Mouse (Mus musculus): ENCODE measurements around the gene Tap1. TPM values are rescaled to one million over a fixed set of nuclear protein-coding genes. Genes with fewer than 3 reads are reported as not detected.
A peak's percentile ranks its signal among the peaks of the same experiment; 100 is the strongest.

The Tap1 gene
- 14.0 and 14.1 TPM in 2 replicates for total RNA-seq (2014; rRNA removed)
- 8.0 and 8.1 TPM in 2 replicates for polyA plus RNA-seq (2015; fragmentation: Nextera tagmentation; extraction: Ambion mirVana)

GRCm38 (mm10) chr17:34187261-34187916 is at the start of gene Tap1, which contains the start of gene Psmb9:
Tap1 (plus strand) TSS chr17:34187553.
Psmb9 (minus strand) TSS chr17:34187764.
- Histone ChIP-seq H3K4me1 (ENCODE audit: insufficient read depth, low read length) (no peaks in the 10 kb centered on the region), H3K4me2 (ENCODE audit: low read depth, low read length) (peak within 1 kb of the TSS; percentile 91), H3K36me3 (ENCODE audit: insufficient read depth, low read length) (no peaks in the 10 kb centered on the region), H3K27me3 (ENCODE audit: insufficient read depth, low read length) (peaks cover 26% of the 10 kb centered on the region), H3K9ac (replicated peaks; ENCODE audit: low read length) (peak within 1 kb of the TSS; percentile 62), H3K4me3 (ENCODE audit: low read length) (peak within 1 kb of the TSS; percentile 53), H3K27ac (peak within 1 kb of the TSS; percentile 41; the same call in 1 of the 2 replicates), H3K9me3 (ENCODE audit: low read length) (no peaks in the 10 kb centered on the region)
- no peak for TF ChIP-seq CTCF (IDR thresholded peaks at IDR 0.05; ENCODE audit: low read depth)
- under 1% methylated on average over 46 of the region's 46 CpGs for WGBS
- ATAC-seq (peak; percentile 97), DNase-seq (ENCODE audit: low spot score) (peak; percentile 97)

GRCm38 (mm10) chr17:34137601-34138000 is 49.8 kb upstream of the Tap1 start:
- no peak for ATAC-seq
- Histone ChIP-seq H3K4me3 (ENCODE audit: low read length) (no peak overlapping the region), H3K9me3 (ENCODE audit: low read length) (no peaks in the 10 kb centered on the region), H3K36me3 (ENCODE audit: insufficient read depth, low read length) (no peaks in the 10 kb centered on the region), H3K4me1 (ENCODE audit: insufficient read depth, low read length) (peaks cover 4% of the 10 kb centered on the region; the same call in 1 of the 2 replicates), H3K27me3 (ENCODE audit: insufficient read depth, low read length) (peaks cover 33% of the 10 kb centered on the region), H3K4me2 (ENCODE audit: low read depth, low read length) (no peak overlapping the region), H3K27ac (no peak overlapping the region), H3K9ac (replicated peaks; ENCODE audit: low read length) (no peak overlapping the region)
- WGBS = 65% methylated on average over 7 of the region's 7 CpGs
- no peak for TF ChIP-seq CTCF (IDR thresholded peaks at IDR 0.05; ENCODE audit: low read depth)
- no peak for DNase-seq (ENCODE audit: low spot score)

- no peak overlapping the region for H3K27ac ChIP-seq
- H3K27me3 ChIP-seq (ENCODE audit: insufficient read depth, low read length) = peaks cover 33% of the 10 kb centered on the region
- no peak overlapping the region for H3K4me3 ChIP-seq (ENCODE audit: low read length)
- DNase-seq (ENCODE audit: low spot score) = no peak
- H3K36me3 ChIP-seq (ENCODE audit: insufficient read depth, low read length) = no peaks in the 10 kb centered on the region
- no peak overlapping the region for H3K9ac ChIP-seq (replicated peaks; ENCODE audit: low read length)
- WGBS = 78% methylated on average over 7 of the region's 7 CpGs
- TF ChIP-seq CTCF (IDR thresholded peaks at IDR 0.05; ENCODE audit: low read depth) = no peak
- peaks cover 4% of the 10 kb centered on the region; the same call in 1 of the 2 replicates for H3K4me1 ChIP-seq (ENCODE audit: insufficient read depth, low read length)
- no peak overlapping the region for H3K4me2 ChIP-seq (ENCODE audit: low read depth, low read length)
- H3K9me3 ChIP-seq (ENCODE audit: low read length) = no peaks in the 10 kb centered on the region
- no peak for ATAC-seq
These were observed 48.7 kb upstream of the Tap1 start for GRCm38 (mm10) chr17:34138655-34139054.

GRCm38 (mm10) chr17:34139416-34139815 is 47.9 kb upstream of the Tap1 start:
- H3K4me1 ChIP-seq (ENCODE audit: insufficient read depth, low read length) = peaks cover 4% of the 10 kb centered on the region; the same call in 1 of the 2 replicates
- peaks cover 33% of the 10 kb centered on the region for H3K27me3 ChIP-seq (ENCODE audit: insufficient read depth, low read length)
- 0 out of 2 replicates have a peak overlapping the region, but pooled peaks have one; percentile 2 for H3K9ac ChIP-seq (replicated peaks; ENCODE audit: low read length)
- 1% methylated on average over 16 of the region's 16 CpGs for WGBS
- H3K4me2 ChIP-seq (ENCODE audit: low read depth, low read length) = peak overlapping the region; percentile 49
- no peak for ATAC-seq
- peak overlapping the region; percentile 10 for H3K4me3 ChIP-seq (ENCODE audit: low read length)
- TF ChIP-seq CTCF (IDR thresholded peaks at IDR 0.05; ENCODE audit: low read depth) = no peak
- DNase-seq (ENCODE audit: low spot score) = no peak
- H3K9me3 ChIP-seq (ENCODE audit: low read length) = no peaks in the 10 kb centered on the region
- no peaks in the 10 kb centered on the region for H3K36me3 ChIP-seq (ENCODE audit: insufficient read depth, low read length)
- H3K27ac ChIP-seq = no peak overlapping the region

GRCm38 (mm10) chr17:34140240-34140639 is 47.1 kb upstream of the Tap1 start:
- WGBS = 23% methylated on average over 5 of the region's 5 CpGs
- no peak overlapping the region for H3K4me3 ChIP-seq (ENCODE audit: low read length)
- no peak for TF ChIP-seq CTCF (IDR thresholded peaks at IDR 0.05; ENCODE audit: low read depth)
- 0 out of 2 replicates have a peak overlapping the region, but pooled peaks have one; percentile 49 for H3K4me2 ChIP-seq (ENCODE audit: low read depth, low read length)
- no peak for DNase-seq (ENCODE audit: low spot score)
- peaks cover 33% of the 10 kb centered on the region for H3K27me3 ChIP-seq (ENCODE audit: insufficient read depth, low read length)
- ATAC-seq = no peak
- H3K36me3 ChIP-seq (ENCODE audit: insufficient read depth, low read length) = no peaks in the 10 kb centered on the region
- H3K9me3 ChIP-seq (ENCODE audit: low read length) = no peaks in the 10 kb centered on the region
- no peak overlapping the region for H3K9ac ChIP-seq (replicated peaks; ENCODE audit: low read length)
- H3K4me1 ChIP-seq (ENCODE audit: insufficient read depth, low read length) = peaks cover 4% of the 10 kb centered on the region; the same call in 1 of the 2 replicates
- H3K27ac ChIP-seq = no peak overlapping the region

- no peak for DNase-seq (ENCODE audit: low spot score)
- H3K4me3 ChIP-seq (ENCODE audit: low read length) = no peak overlapping the region
- 43% methylated on average over 4 of the region's 4 CpGs for WGBS
These were observed 45.9 kb upstream of the Tap1 start for GRCm38 (mm10) chr17:34141448-34141847.

More at GRCm38 (mm10) chr17:34141448-34141847, 45.9 kb upstream of the Tap1 start:
- H3K9me3 ChIP-seq (ENCODE audit: low read length) = no peaks in the 10 kb centered on the region
- no peak for ATAC-seq
- H3K27ac ChIP-seq = no peak overlapping the region
- no peak overlapping the region for H3K4me2 ChIP-seq (ENCODE audit: low read depth, low read length)
- peaks cover 4% of the 10 kb centered on the region; the same call in 1 of the 2 replicates for H3K4me1 ChIP-seq (ENCODE audit: insufficient read depth, low read length)
- H3K9ac ChIP-seq (replicated peaks; ENCODE audit: low read length) = no peak overlapping the region
- peaks cover 33% of the 10 kb centered on the region for H3K27me3 ChIP-seq (ENCODE audit: insufficient read depth, low read length)
- no peaks in the 10 kb centered on the region for H3K36me3 ChIP-seq (ENCODE audit: insufficient read depth, low read length)
- no peak for TF ChIP-seq CTCF (IDR thresholded peaks at IDR 0.05; ENCODE audit: low read depth)
